Mouse (Mus musculus) gastrocnemius, postnatal 4 days (tissue): ENCODE measurements at regions not wholly inside any gene's neighbourhood (a gene's known extent, or its start where the extent isn't known, plus 50 kb on each side); places are given as distances from the start of the nearest gene placed in this dataset.

Experiments used
- DNase-seq, 2 experiments: peaks; one replicate each; pipeline ENCODE4 v3.0.0; 2021 to 2022; ENCODE audit warnings: low spot score in 2 of 2, mixed read lengths in 2 of 2

DNA sequence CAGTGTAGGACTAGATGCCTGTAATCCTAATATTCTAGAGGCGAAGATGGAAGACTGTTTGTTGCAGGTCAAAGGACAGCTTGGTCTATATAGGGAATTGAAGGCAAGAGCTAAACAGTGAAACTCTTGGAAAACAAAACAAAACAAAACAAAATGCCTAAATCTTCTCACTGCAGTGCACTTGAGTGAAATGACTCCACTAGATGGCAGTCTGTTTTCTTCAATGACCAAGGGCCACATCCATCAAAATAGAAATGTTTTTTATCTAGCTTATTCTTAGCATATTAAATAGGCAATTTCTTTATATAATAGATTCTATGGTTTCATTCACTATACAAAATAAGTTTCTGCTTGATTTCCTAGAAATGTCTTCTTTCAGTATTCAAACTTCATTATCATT is 279.7 kb downstream of the Tex13c3 start:
- no peak for DNase-seq

- no peak for DNase-seq
Measured at GRCm38 (mm10) chrX:19199531-19199930, 281.6 kb downstream of the Tex13c3 start.

GRCm38 (mm10) chrX:19168983-19169382 is 312.1 kb downstream of the Tex13c3 start:
- DNase-seq: no peak

GRCm38 (mm10) chrX:19168546-19168945 is 312.6 kb downstream of the Tex13c3 start:
- DNase-seq: no peak

DNA sequence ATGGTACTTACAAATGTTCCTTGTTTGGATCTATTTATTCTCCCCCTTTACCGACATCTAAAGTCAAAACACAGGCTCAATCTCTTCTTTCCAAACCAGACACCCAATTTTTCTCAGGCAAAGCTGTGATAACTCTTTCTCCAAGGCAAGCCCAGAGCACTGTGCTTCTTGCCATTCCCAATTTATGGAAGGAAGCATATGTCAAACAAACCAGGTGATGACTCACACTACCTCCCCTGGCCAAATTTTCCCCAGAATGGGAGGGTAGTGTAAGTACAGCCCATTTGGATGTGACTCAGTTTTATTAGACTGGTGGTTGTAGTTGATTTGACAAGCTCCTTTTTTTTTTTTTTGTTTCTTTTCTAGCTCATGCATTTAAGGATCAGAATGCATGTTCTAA is 313.0 kb downstream of the Tex13c3 start:
- DNase-seq: no peak

DNA sequence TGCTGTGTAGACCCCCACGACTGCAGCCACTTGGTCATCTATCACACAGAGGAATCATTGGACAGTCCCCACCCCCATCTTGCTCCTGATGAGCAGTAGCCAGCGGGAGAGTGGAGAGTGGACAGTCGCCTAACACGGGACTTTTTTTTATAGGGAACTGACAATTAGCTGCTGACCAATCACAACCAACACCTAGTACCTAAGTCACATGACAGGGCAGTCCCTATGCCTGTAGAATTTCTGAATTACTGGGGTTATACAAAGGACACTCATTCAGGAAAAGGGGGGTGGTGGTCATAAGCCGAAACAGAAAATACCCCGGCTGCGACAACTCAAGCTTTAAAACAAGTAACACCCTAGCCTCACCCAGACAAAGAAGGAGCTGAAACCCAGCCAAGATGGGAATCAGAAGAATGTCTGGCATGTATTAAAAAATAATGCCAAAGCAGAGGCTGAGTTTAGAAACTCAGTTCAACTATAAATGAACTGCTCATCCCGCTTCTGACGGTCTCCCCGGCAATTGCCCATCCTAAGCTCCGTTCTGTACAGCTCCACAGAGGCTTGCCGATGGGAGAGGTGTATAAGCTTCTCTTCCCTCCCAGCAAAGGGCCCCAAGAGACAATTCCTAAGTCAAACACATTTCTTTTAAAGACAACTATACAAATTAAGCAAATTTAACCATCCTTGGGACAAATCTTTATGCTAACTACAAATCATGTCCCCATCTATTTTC is 313.8 kb downstream of the Tex13c3 start:
- DNase-seq: peak in 1 of 2 experiments; percentile 7

- no peak for DNase-seq
Measured at GRCm38 (mm10) chrX:19165891-19166644, 315.1 kb downstream of the Tex13c3 start.

DNA sequence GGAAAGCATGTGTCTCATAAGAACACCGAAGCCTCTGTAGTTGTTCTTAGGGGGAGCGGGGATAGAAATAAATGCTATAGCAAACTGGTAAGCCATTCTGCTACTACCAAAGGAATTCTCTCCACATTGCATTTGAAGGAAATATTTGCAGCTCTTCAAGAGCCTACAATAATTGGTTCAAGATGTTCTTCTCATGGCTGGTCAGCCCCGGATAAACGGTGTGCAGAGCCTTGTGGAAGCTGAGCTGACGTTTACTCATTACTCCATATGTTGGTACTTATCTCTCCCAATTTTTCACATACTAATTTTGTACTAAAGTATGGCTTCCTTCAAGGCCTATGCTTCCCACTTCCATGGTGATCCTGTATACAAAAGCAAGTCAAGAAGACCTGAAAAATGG is 317.0 kb downstream of the Tex13c3 start:
- DNase-seq: no peak

DNA sequence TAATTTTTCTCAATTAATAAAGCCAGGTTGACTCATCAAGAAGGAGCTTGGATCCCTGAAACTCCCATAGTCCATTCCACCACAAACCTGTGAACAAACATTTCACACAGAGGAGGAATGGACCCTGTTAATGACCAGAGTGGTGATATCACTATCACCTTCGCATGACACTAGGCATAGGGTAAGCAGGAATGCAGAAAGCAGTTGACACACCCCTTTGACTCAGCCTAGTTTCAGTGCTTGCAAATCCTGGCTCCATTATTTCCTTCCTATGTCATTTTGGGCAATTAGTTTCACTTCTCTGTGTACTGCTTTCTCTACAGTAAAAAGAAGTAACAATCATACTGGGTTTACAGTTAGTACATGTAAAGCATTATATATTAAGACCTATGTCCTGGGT is 318.2 kb downstream of the Tex13c3 start:
- DNase-seq: no peak

DNA sequence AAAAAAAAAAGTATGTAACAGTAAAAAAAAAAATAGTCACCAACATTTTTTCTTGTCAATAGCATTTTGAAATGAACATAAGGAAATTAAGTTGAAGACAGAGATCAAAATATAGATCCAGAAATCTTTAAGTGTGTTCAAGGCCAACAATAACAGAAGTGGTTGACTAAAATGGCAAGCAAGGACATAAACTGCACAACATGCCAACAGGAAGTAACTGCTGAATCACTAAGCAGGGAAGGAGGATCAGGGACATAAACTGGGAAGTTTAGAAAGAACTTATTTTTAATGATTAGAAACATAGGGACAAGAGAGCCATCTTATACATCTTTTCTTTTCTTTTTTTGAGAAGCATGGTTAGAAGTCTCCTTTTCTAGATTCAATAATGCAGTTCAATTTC is 318.8 kb downstream of the Tex13c3 start:
- DNase-seq: no peak

DNA sequence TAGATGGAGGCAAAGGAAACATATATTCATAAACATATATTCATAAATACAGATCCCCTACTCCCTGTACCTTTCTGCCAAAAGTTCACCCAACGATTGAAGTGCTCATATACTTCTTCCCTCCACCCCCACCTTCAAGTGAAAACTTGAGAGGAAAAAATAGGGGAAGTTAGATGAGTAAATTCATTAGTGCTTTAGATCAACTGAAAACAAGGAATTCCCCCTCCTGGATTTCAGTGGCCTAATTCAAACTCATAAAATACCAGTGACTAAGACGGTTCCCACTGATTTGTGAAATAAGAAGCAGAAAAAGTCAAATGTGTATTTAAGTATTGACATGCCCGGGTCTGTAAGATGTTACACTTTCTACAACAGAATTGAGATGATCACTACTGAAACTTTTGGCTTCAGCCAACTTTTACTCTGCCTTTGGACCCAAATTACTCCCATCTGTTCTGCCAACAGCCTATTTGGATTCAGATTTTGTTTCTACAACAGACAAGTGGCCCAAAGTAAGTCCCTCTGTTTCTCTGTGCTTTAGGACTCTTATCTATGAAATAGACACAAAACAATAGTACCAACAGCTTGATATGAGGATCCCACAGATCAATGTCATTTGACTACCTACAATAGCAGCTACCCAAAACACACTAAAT is 320.7 kb downstream of the Tex13c3 start:
- no peak for DNase-seq

DNA sequence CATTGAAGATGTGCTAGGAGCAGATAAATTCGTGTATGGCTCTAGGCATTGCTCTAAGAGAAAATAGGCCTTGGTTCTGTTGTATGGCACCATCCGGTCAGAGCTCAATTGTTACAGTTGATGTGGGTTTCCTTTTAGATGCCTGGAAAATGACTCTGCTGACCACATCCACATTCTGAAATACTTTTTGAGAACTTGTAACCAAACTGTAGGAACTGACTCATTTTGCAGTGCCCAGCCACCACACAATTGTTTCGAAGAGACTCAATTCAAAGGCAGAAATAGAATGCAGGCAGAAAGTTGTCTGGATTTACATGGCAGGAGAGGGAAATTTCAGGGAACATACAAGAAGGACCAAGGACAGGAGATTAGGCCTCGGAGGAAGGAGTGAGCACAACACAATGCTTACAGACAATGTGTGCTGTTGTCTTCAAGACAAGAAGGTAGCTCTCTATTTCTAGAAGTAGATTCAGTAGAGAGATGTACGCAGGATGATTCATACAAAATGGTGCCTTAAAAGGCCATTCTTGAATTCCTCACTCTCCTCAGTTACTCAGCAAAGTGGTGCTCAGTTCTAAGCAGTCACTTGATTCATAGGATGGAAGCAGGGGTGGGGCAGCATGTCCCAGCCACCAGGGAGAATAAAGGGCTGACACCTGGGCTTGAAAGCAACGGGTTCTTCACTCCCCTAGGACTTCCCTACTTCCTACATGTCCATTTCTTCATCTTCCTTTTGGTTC is 323.5 kb downstream of the Tex13c3 start:
- DNase-seq: no peak

DNA sequence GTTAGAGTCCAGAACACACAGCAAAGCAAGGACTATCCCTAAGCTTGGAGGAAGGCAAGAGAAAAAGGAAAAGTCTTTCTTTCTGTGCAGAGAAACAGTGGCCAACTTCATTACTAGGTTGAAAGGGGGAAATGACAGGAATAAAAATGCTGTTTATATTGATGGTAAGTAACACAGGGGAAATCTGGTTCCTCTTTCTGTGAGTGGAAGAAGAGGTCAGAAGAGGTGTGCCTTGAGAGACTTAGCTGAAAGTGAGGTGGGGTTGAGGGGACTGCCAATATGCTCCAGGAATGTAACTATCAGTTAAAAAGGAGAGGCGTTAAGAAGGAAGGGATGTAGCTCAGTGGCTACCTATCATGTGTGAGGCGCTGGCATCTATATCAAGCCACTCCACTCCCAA is 327.5 kb downstream of the Tex13c3 start:
- no peak for DNase-seq

GRCm38 (mm10) chrX:19152170-19152861 is 328.8 kb downstream of the Tex13c3 start:
- no peak for DNase-seq

DNA sequence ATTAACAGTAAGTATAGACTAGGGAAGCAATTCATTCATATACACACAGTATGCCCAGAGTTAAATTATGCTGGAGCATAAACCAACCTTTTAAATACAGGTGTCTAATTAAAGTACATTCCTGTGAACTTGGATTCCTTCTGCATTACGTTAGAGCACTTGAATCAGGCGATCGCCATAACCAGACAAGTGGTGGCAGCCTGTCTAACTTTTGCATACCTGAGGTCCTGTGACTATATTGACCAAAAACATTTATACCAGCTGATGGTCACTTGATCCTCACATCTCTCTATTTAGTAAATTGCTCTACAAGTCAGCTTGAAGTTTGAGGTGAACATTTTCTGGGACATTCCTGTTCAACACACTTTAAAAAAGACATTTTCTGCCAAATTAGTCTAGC is 330.5 kb downstream of the Tex13c3 start:
- DNase-seq: no peak

- DNase-seq: no peak
Measured at GRCm38 (mm10) chrX:19148672-19149071, 332.4 kb downstream of the Tex13c3 start.

- no peak for DNase-seq
Measured at GRCm38 (mm10) chrX:19148251-19148650, 332.9 kb downstream of the Tex13c3 start.

- no peak for DNase-seq
Measured at GRCm38 (mm10) chrX:19112753-19113152, 368.4 kb downstream of the Tex13c3 start.

DNA sequence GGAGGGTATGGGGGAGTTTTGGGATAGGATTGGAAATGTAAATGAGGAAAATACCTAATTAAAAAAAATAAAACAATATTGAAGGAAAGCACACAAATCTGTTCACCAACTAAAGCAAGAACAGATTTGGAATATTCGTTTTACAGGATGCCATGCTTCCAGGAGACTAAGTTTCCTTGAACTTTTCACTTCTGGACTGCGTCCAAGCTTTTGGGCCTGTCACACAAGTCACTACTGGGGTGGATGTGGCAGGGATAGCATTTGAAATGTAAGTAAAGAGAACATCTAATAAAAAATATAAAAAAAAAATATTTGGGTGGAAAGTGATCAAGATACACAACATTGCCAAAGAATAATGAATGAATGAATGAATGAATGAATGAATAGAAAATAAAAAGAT is 378.2 kb downstream of the Tex13c3 start:
- DNase-seq: no peak

DNA sequence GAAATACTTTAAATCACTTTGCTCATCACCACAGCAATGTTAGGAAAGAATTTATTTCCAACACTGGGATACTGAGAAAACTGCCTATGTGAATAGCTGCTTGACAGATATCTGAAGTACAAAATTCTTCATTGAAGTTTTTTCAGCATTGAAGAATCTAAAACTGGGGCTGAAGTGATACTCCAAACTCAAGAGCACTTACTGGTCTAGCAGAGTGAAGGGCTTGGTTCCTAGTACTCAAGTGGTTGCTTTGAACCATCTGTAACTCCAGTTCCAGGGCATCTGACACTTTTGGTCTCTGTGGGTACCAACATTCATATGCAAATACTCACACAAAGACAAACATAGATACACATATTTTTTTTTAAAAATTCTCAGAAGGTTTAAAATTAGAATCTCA is 385.2 kb downstream of the Tex13c3 start:
- DNase-seq: no peak

- no peak for DNase-seq
Measured at GRCm38 (mm10) chrX:19084435-19084834, 396.7 kb downstream of the Tex13c3 start.
